Mouse (Mus musculus) megakaryocyte, embryonic 14.5 days (primary cell): ENCODE measurements at regions not wholly inside any gene's neighbourhood (a gene's known extent, or its start where the extent isn't known, plus 50 kb on each side); places are given as distances from the start of the nearest gene placed in this dataset.

Source experiments
- FLI1 ChIP-seq: IDR thresholded peaks from 2 replicates; pipeline ENCODE4 v1.6.1; 2012; ENCODE audit warnings: low read length, inconsistent platforms, mixed read lengths
- GATA1 ChIP-seq: IDR thresholded peaks from 3 replicates; pipeline ENCODE4 v1.6.1; 2012; ENCODE audit warnings: mixed read lengths, low read length, inconsistent platforms, borderline replicate concordance

DNA sequence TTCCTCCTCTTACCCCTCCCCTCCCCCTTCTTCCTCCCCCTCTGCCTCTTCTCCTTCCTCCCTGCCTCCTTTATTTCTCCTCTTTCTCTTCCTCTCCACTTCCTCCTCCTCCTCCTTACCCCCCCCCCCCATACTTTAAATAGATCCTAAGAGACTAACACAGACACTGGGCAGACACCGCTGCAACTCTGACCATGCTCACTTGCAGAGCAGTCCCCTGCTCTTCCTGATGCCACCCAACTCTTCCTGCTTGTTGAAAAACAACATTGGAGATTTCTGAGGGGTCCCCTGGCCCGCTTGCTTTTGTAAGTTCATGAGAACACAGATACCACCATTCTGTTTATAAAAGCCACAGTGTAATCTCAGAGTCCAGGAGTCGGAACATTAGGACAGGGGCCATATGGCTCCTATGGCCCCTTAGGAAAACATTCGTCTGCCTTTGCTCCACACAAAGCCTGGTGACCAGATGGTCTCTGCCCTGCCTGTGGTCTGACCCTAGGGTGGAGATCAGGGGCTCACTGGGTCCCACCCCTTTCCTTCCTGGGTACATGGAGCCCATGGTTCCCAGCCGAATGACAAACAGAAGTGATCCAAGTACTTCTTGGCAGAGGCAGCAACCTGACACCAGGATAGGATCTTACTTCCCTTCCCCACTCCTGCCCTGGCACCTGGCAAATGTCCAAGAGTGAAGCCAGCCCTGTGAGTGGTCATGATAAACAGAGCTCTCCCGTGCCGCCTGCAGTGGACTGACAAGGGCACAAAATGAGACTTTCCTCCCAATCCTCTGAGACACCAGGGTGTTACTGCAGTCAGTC lies 123.1 kb downstream of the Ets2 start:
- no peak for TF ChIP-seq GATA1
- TF ChIP-seq FLI1: no peak
